Mouse (Mus musculus) regulatory T cell (primary cell): ENCODE data around the gene Phlpp1.

ENCODE experiments used
- in situ Hi-C: fragments of 300-600 bp; cut with MboI, MseI; formaldehyde crosslinking; loops from one replicate; pipeline ENCODE4 v1.15.1; 2025; ENCODE audit warnings: high pct_unique_total_duplicates

Phlpp1 gene

DNA sequence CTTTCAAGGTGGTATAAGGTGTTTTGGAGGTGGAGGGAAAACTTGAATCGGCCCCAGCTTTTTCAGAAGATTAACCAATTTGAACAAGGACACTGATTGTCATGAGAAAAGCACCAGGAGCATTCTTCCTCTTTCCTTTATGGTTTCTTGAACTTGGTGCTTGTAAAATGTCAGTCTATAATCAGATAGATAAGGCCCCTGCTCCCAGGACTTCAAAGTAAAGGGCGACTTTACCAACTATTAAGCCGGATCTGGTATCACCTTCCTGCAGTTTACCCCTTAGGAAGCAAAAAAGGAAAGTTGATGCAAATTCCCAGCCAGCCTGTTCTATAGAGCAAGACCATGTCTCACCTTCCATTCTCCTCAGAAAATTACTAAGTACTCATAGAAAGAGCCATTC is 21.9 kb downstream of the Phlpp1 start:
- in situ Hi-C loops: no loop called here

DNA sequence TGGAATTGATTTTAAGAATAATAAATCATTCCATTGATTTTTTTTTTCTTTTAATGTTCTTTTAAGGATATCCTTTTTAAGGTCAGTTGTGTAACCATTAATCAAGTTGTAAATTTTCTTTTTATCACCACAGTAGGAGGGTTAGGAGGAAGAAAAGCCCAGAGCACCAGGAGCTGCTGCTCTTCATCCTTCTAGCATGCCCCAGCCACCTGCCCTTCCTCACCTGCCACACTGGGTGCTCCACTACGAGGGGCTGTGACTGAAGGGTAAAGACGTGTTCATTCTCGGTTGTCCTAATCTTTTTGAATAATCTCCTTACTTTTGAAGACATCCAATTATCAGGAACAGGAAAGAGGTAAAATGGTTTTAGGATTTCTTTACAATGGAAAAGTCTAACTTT is 22.7 kb downstream of the Phlpp1 start:
- in situ Hi-C loops: no loop called here

DNA sequence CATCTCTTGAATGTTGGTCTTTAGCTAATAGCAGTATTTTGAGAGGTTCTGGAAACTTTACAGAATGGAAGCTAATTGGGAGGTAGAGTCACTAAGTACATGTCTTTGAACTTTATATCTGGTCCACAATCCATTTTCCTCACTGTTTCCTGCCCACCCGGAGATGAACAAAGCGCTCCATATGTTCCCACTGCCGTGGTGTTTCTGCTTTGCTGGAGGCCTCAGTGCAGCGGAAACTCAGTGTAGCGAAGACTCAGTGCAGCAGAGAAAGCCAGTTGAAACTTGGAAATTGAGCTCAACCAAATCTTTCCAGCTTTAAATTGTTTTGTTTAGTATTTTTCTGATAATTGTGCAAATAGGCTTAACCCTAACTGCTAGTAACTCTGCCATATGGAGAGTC is 26.4 kb downstream of the Phlpp1 start:
- in situ Hi-C loops: no loop called here

DNA sequence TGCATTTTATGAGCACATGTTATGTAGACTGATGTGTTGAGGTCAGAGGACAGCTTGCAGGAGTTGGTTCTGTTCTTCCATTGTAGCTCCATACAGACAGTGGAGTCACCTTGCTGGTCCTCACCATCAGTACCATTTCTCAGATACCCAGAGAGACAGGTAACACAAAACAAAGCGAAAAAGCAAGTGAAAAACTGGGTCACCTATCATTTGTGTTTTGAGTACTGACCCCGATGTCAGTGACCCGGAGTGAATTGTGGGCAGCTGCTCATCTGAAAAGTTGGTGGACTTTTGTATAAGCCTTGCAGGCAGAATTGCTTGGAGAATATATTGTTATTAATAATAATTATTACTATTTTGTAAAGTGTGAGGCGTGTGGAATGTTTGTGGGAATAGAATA is 27.6 kb downstream of the Phlpp1 start:
- in situ Hi-C loops: no loop called here

DNA sequence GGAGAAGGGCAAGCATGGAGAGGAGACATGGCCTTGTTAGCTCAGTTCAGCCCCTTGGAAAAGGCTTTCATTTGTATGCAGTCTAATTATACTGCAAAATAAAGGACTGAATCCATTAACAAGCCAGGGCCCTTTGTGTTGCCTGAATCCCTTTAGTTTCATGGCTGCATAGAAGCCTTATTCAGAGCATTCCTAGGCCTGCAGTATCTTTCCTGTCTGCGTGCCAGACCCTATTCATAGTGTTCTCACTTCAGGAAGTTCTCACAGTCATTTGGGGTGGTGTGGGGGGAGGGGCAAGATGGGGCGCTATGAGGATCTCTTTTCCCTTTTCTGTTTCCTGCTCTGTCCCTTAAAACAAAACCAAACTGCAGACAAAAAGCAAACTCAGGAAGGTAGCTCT is 28.1 kb downstream of the Phlpp1 start:
- in situ Hi-C loops: no loop called here

DNA sequence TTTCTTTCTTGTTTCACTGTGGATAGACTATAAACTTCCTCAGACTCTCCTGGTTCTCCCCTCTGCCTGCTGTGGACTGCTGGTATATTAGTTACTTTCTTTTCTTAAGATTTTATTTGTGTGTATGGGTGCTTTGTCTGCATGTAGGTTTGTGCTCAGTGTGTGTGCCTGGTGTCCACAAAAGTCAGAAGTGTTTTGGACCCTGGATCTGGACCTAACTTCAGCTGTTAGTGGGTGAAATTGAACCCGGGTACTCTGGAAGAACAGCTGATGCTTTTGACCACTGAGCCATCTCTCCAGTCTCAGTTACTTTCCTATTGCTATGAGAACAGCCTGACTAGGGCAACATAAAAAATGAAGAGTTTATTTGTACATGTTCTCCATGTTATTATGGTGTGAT is 29.5 kb downstream of the Phlpp1 start:
- in situ Hi-C loops: no loop called here

DNA sequence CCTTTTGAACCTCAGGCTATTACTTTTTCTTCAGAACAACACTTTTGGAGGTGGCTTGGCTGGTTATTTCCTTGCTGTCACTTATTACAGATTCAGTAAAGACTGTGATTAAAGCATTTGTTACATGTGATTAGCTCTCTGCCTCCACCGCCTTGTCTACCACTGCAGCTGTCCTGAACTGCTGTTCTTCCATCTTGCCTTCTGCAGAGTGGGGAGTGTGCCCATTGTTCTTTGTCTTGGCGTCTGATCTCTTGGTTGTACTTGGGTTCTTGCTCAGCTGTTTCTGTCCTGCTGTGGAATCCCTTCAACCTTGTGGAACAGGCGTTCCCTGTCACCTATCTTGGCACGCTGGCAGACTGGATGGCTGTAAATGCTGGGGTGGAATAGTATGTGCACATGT is 30.4 kb downstream of the Phlpp1 start:
- in situ Hi-C loops: no loop called here

DNA sequence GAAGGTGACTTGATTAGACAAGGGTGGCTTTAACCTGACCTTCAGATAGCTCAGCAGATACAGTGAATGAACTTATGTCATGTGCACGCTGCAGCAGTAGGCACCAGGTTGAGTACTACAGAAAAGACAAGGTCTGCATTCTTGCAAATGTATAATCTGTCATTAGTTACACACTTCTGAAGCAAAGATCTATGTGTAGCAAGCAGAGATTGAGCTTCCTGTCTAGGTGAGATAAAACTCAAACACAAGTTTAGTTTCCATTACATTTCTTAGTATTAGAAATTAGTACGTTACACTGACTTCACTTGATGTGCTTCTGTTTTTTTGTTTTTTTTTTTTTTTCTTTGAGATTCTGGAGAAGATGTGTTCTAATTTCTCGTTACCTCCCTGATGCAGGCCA is 32.4 kb downstream of the Phlpp1 start:
- in situ Hi-C loops: no loop called here

DNA sequence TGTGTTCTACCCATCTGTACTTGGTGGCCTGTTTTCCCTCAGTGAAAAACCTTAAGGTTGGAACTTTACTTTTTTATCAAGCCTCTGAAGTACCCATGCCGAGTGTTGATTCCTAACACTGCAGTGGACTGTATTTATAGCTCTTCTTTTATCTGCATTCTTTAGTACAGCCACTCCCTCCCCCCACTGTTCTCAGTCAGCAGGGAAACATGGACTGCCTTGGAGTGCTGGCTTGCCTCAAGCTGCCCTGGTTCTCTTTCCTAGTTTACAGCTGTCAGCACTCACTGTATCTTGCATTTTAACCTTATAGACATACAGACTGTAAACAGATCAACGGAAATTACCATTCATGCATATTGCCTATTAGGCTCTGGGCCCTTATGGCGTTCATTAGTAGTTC is 32.8 kb downstream of the Phlpp1 start:
- in situ Hi-C loops: no loop called here

DNA sequence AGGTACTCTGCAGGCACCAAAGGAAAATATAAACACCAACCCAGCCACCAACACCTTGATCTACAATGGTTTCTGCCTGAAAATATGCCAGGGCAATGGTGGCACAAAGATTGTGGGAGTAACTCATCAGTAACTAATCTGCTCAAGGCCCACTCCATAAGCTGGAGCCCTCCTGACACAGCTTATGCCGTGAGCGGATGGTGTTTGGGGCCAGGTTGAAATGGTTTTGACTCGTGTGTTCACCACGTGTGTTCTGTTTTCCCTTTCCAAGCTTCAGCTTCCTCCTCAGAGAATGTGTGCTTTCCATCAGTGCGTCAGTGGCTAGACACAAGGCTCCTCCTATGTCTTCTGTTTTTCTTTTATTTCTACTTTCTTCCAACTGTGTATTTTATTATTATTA is 37.0 kb downstream of the Phlpp1 start:
- in situ Hi-C loops: no loop called here

DNA sequence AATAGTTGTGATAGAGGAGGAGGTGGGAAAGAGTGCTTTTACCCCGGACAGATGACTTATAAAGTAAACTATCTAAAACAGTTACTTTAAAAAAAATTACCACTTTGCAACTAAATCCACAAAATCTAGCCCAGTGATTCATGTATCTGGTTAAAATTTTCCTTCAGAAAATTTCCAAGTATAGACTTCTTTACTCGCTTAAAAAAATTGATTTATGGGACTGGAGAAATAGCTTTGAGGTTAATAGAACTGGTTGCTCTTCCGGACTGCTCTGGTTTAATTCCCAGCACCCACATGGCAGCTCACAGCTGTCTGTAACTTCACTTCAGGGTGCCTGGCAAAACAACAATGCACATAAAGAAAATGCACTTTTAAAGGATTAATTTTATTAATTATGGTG is 38.9 kb downstream of the Phlpp1 start:
- in situ Hi-C loops: no loop called here

DNA sequence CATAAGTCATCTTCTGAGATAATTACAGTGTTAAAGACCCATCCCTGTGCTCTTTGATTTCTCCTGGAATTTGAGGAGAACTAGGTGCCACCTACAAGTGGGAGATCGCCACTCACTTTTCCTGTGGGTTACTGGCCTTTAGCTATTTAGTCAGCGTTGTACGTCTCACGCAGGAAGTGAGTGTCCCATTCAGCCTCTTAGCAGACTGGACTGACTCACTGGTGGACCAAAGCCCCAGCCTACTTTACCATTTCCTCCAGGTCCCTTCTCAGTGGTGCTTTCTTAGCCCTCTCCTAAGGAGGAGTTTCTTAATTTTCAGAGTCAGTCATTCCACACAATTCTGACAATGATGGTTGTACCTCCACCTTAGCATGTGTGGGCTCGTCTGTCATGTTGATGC is 39.6 kb downstream of the Phlpp1 start:
- in situ Hi-C loops: no loop called here

DNA sequence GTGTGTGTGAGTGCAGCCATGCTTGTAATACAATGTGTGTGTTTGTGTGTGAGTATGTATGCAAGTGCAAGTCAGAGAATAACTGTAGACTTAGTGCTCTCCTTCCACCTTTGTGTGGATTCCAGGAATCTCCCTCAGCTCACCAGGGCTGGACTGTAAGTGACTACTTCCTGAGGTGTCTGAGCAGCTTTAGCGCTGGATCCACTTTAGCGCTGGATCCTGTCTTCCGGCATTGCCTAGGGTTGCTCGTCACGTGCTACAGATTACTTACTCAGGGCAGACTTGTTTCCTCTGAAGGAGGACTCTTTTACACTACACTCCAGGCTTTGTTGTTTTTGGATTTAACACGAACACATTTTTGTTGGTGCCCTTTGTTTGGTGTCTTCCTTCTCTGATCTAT is 48.9 kb downstream of the Phlpp1 start:
- in situ Hi-C loops: no loop called here

DNA sequence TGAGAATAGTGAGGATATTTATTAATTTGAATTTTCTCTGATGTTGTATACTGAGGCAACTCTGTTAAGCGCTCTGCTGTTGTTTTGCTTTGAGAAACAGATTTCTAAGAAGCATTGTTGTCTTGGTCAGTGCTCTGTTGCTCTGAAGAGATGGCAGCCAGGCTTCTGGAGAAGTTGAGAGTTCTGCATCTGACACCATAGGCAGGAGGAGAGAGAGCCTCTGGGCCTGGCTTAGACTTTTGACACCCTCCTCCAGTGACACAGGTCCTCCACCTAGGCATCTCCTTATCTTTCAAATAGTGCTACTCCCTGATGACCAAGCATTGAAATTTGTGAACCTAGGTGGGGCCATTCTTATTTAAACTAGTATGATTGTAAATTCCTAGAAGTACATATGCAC is 49.8 kb downstream of the Phlpp1 start:
- in situ Hi-C loops: no loop called here

DNA sequence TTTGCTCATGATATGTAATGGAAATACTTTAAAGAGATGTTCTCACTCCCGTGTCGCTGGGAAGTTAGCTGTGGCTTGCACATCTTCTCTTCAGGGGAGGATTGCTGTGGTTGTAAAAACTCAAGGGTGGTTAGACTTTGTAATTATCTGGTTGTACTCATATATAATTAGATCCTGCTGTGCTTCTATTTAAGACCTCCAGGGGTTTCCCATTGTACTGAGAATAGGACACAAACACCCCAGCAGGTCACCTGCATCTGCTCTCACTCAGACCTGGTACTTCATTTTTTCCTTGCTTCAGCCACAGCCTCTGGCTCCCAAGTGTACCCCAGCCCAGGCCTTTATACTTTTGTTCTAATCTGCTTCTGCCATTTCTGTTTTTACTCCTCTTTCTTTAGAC is 50.4 kb downstream of the Phlpp1 start:
- in situ Hi-C loops: no loop called here

DNA sequence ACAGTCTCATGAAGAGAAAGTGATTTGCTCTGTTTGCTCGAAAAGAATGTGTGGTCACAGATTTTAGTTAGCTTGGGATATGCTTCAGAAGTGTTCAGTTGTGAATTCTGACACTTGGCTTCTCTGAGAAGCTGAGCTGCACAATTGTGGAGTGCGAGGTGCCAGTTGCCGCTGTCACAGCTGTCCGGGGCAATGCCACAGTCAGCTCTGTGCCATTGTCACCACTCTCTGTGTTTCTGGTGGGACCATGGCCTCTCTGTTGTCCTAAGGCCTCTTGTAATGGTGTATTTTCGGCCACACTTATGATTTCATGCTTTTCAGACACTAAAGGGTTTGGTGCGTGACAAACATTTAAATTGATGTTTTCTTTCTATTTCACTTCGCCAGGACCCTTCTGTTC is 55.1 kb downstream of the Phlpp1 start:
- in situ Hi-C loops: no loop called here

DNA sequence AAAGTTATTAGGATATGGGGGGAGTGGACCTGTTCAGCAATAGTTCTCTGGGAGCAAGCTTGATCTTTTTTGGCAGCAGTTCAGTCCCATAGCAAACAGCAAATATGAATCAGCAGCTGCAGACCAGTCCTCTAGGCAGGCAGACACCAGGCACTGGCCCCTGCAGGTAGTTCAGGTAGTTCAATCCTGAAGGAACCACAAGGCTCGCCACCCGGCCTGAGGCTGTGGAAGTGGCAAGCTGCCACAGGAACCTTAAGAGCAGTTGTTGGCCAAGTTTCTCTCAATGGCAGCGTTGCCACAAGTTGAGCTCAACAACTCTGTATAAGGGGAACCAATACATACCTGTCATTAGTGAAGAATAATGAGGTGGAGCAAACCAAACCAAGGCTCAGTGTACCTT is 58.8 kb downstream of the Phlpp1 start:
- in situ Hi-C loops: no loop called here

DNA sequence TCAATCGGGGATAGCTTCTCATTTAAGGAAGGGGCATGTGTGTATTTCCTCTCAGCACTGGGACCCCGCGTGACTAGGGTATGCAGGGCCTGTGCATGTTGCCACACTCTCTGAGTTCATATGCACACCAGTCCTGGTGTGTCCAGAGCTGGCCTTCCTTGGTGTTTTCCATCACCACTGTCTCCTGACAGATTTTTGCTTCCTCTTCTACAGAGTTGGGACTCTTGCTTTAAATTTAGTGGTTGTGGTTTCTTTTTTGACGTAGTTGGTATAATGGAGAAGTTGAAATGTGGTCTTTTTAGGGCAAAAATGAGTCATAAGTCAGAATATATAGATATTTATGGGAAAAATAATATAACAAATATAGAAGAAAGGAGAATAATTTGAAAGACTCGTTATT is 59.8 kb downstream of the Phlpp1 start:
- in situ Hi-C loops: no loop called here

DNA sequence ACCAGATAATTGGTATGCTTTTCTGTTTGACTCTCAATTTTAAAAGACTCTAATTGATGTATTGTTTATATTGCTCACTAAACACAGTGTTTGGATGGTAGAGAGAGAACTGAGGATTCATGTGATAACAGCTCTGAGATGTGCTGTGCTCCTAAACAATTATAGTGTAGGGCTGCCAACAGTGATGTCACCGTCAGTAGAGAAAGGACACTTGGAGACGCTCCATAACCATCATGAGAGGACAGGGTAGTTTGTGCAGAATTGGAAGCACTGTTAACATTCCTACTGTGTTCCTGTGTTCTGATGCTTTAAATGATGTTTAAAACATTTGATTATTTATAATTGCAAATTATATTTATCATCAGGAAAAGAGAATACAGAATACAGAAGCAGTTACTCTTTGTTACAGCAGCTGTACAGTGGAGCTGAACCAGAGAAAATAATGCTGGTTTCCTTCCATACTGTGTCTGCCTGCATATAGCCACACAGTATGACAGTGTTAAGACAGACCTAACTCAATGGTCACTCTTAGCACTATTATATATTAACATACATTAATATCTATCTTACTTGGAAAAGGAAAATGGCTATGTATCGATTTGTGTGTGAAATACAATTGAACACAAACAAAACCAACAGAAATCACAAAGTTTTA is 60.4 kb downstream of the Phlpp1 start:
- in situ Hi-C loops: no loop called here

DNA sequence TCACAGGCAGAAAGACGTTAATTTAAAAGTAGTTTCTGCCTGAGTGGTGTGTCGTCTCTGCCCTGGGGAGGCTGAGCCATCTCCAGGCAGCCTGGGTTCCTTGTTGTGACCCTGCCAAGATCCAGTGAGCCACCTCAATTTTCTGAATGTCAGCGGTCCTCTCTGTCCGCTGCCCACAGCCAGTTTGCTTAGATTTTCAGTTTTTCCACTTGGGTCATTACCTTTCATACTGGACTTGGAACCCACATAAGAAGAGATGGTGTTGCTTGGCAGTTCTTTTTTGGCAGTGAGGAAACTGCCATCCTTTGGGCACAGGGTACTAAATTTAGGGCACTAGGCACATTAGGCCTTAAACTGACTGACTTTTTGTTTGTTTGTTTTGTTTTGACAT is 60.9 kb downstream of the Phlpp1 start:
- in situ Hi-C loops: no loop called here

DNA sequence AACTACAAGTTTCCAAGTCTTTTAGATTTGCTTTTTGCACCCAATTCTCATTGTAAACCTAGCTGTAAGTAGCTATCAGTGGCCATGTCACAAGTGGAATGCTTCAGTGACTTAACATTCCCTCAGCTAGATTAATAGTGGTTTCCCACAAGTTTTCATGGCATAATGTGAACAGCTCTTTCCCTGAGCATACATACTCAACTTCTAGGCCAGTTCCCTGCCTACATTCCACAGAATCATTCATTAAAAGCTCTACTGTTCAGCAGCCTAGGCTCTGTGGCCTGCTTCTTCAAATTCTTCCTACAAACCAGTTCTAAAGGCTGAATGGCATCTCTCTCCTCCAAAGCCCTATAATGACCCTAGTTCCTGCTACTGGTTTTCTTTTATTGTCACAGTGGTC is 65.4 kb downstream of the Phlpp1 start:
- in situ Hi-C loops: no loop called here

DNA sequence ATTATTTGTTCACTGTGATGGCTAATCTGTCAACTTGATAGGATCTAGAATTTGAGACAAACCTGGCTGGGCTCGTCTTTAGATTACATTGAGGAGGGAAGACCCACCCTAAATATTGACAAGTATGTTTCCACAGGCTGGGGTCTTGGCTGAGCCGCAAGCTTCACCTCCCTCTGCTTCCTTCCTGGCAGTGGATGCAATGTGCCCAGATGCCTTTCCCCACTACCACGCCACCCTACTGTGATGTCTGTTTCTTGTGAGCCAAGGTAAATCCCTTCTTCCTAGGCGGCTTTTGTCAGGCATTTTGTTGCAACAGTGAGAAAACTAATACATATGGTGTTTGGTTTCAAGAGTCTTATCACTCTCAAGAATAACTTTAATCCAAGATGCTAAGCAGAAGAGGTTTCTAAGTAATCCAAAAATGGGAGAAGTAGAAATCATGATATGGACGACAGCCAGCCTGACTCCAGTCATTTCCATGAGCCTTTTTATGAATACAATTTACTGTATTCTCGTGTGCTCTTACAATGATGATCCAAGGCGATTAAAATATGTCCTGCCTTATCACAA is 68.6 kb downstream of the Phlpp1 start:
- in situ Hi-C loops: no loop called here

DNA sequence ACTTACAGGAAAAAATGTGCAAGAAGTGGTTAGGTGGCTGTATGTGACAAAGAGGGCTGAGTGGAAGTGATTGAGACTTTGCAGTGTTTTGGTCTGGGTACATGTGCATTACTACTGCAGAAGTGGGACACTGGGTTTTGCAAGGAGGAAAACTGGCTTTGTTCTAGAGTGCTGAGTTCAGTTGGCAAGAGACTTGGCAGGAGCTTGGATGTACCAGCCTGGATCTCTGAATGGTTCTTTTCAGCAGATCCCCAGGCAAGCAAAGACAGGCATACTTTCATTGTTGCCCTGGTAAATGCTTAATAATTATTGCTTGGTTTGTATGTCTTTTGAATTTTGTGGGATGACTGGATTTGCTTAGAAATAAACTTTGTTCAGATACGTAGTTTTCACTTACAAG is 69.5 kb downstream of the Phlpp1 start:
- in situ Hi-C loops: no loop called here

DNA sequence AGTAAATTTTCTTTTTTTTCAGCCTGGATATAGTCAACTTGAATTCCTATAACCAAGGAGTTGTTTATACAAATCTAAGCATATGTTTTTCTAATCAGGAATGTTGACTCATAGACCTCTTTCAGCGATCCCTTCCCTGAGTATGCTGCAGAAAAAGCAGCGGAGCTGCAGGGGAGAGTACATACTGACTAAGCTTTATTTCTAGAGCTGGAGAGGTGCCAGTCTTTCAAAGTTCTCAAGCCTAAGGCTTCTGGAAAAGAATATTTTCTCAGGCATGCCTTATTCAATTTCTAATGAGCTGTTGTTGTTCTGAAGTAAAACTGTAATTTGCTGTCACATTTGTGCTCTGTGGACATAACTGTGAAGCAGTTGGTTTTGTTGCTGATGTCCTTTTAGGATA is 70.6 kb downstream of the Phlpp1 start:
- in situ Hi-C loops: no loop called here
